ENCODE assay signal across 8 mouse cellular contexts in genomic region chr2:127070435-127070841, GRCm38 (mm10). TPM values are rescaled to one million over a fixed set of nuclear protein-coding genes. Genes with fewer than 3 reads are reported as not detected.
DNase-seq lines count a peak whose midpoint lies in the region; ATAC-seq and TF ChIP-seq lines count a peak whose summit lies in the region.

Blvra (plus strand) TSS chr2:127070665.

- ATAC-seq in G1E (ENCODE audit: extremely low read depth, insufficient number of reproducible peaks, low FRiP score, poor library complexity, severe bottlenecking): peak; percentile 99
- ATAC-seq in forebrain, embryonic 16.5 days: peak; percentile 100
- peak; percentile 99 for ATAC-seq in lung, embryonic 14.5 days (ENCODE audit: insufficient read depth)

- peaks cover 32% of the 10 kb centered on the region for H3K36me3 ChIP-seq in G1E (replicated peaks)
- peaks cover 9% of the 10 kb centered on the region; the same call in 1 of the 2 replicates for H3K36me3 ChIP-seq in forebrain, embryonic 16.5 days (ENCODE audit: control insufficient read depth, insufficient read depth)
- 0 out of 2 replicates have a peak, but pooled peaks cover 11% of the 10 kb centered on the region for H3K36me3 ChIP-seq in lung, embryonic 14.5 days (ENCODE audit: insufficient read depth)
- peaks cover 11% of the 10 kb centered on the region for H3K36me3 ChIP-seq in thymus, adult 2 months (ENCODE audit: control insufficient read depth, insufficient read depth, low read length)

- no peaks in the 10 kb centered on the region for H3K27me3 ChIP-seq in G1E (ENCODE audit: insufficient read depth, low read length)
- no peaks in the 10 kb centered on the region for H3K27me3 ChIP-seq in forebrain, embryonic 16.5 days (replicated peaks; ENCODE audit: control insufficient read depth, insufficient read depth, low read length)
- no peaks in the 10 kb centered on the region for H3K27me3 ChIP-seq in lung, embryonic 14.5 days (ENCODE audit: insufficient read depth, low read length)
- no peaks in the 10 kb centered on the region for H3K27me3 ChIP-seq in thymus, adult 2 months (ENCODE audit: control insufficient read depth, insufficient read depth, low read length)

- WGBS in forebrain, embryonic 16.5 days: under 1% methylated on average over 29 of the region's 32 CpGs
- under 1% methylated on average over 32 of the region's 32 CpGs for WGBS in lung, embryonic 14.5 days
- WGBS in olfactory bulb, adult 2 months: under 1% methylated on average over 32 of the region's 32 CpGs
- WGBS in thymus, adult 2 months: under 1% methylated on average over 32 of the region's 32 CpGs

- TF ChIP-seq CTCF in G1E (IDR thresholded peaks at IDR 0.05; ENCODE audit: low read depth, low read length): no peak
- TF ChIP-seq CTCF in layer of hippocampus, adult 2 months (conservative IDR thresholded peaks at IDR 0.05): peak; percentile 19; the same call in 1 of the 2 replicates
- TF ChIP-seq CTCF in lung, embryonic 14.5 days (IDR thresholded peaks at IDR 0.05; ENCODE audit: low read depth): peak; percentile 6; the same call in 1 of the 2 replicates
- TF ChIP-seq CTCF in olfactory bulb, adult 2 months (IDR thresholded peaks at IDR 0.05; ENCODE audit: insufficient read depth, low read depth, low read length): no peak
- peak; percentile 68; the same call in 1 of the 2 replicates for TF ChIP-seq CTCF in thymus, adult 2 months (IDR thresholded peaks at IDR 0.05; ENCODE audit: borderline replicate concordance, control insufficient read depth, extremely low read depth, insufficient read depth, low read length, poor library complexity)

- peak; percentile 91 for DNase-seq in G1E (ENCODE audit: low spot score)
- peak; percentile 89 to 95 for DNase-seq in cerebellum, adult 18-20 months
- peak; percentile 85 to 86 for DNase-seq in heart, postnatal 36 days
- peak; percentile 80 to 89 for DNase-seq in layer of hippocampus, adult 2 months (ENCODE audit: low spot score in 2 of 2)
- peak; percentile 96 for DNase-seq in lung, embryonic 14.5 days
- peak; percentile 89 for DNase-seq in thymus, adult 2 months

- TF ChIP-seq POLR2A in olfactory bulb, adult 2 months (IDR thresholded peaks at IDR 0.05; ENCODE audit: insufficient read depth, low read depth, low read length): peak; percentile 29; the same call in 1 of the 2 replicates
- peak; percentile 85 for TF ChIP-seq POLR2A in thymus, adult 2 months (IDR thresholded peaks at IDR 0.05; ENCODE audit: control insufficient read depth, extremely low read depth, insufficient read depth, low read length, poor library complexity)

- peak within 1 kb of the TSS; percentile 84 for H3K4me2 ChIP-seq in forebrain, embryonic 16.5 days (ENCODE audit: low read length)
- peak within 1 kb of the TSS; percentile 70 for H3K4me2 ChIP-seq in lung, embryonic 14.5 days

- peaks cover 19% of the 10 kb centered on the region for H3K4me1 ChIP-seq in G1E (ENCODE audit: insufficient read depth, low read depth, low read length)
- peaks cover 13% of the 10 kb centered on the region for H3K4me1 ChIP-seq in forebrain, embryonic 16.5 days (replicated peaks; ENCODE audit: control insufficient read depth, insufficient read depth, low read length)
- H3K4me1 ChIP-seq in lung, embryonic 14.5 days (ENCODE audit: insufficient read depth): no peaks in the 10 kb centered on the region; the same call in 1 of the 2 replicates
- H3K4me1 ChIP-seq in olfactory bulb, adult 2 months (ENCODE audit: control insufficient read depth, insufficient read depth, low read length): peaks cover 4% of the 10 kb centered on the region
- peaks cover 6% of the 10 kb centered on the region for H3K4me1 ChIP-seq in thymus, adult 2 months (replicated peaks; ENCODE audit: control insufficient read depth, insufficient read depth, low read length)

- intact Hi-C loops in heart, postnatal 36 days (cut with DNase I): loop anchor here (5.0 kb wide), 1 partner anchor 62 kb away; the partner anchor contains the start of gene Ncaph

- H3K4me3 ChIP-seq in G1E (ENCODE audit: low read depth, low read length): peak within 1 kb of the TSS; percentile 76
- peak within 1 kb of the TSS; percentile 78 for H3K4me3 ChIP-seq in forebrain, embryonic 16.5 days (replicated peaks; ENCODE audit: low read length)
- peak within 1 kb of the TSS; percentile 84 for H3K4me3 ChIP-seq in layer of hippocampus, adult 2 months
- peak within 1 kb of the TSS; percentile 63 for H3K4me3 ChIP-seq in lung, embryonic 14.5 days (ENCODE audit: low read depth, low read length)
- H3K4me3 ChIP-seq in olfactory bulb, adult 2 months (ENCODE audit: insufficient read depth, low read depth, low read length): peak within 1 kb of the TSS; percentile 99
- peak within 1 kb of the TSS; percentile 55 for H3K4me3 ChIP-seq in thymus, adult 2 months (ENCODE audit: control insufficient read depth, insufficient read depth, low read length)

- H3K27ac ChIP-seq in forebrain, embryonic 16.5 days (ENCODE audit: low read length): 0 out of 2 replicates have a peak within 1 kb of the TSS, but pooled peaks have one; percentile 17
- peak within 1 kb of the TSS; percentile 80 for H3K27ac ChIP-seq in layer of hippocampus, adult 2 months
- peak within 1 kb of the TSS; percentile 76 for H3K27ac ChIP-seq in lung, embryonic 14.5 days (ENCODE audit: low read depth)
- H3K27ac ChIP-seq in olfactory bulb, adult 2 months (ENCODE audit: insufficient read depth, low read depth, low read length): no peak within 1 kb of the TSS
- H3K27ac ChIP-seq in thymus, adult 2 months (ENCODE audit: control insufficient read depth, insufficient read depth, low read length): peak within 1 kb of the TSS; percentile 10; the same call in 1 of the 2 replicates

- H3K9me3 ChIP-seq in G1E (replicated peaks): no peaks in the 10 kb centered on the region
- no peaks in the 10 kb centered on the region for H3K9me3 ChIP-seq in forebrain, embryonic 16.5 days (ENCODE audit: control insufficient read depth, low read length)
- H3K9me3 ChIP-seq in lung, embryonic 14.5 days (ENCODE audit: low read depth, low read length): no peaks in the 10 kb centered on the region

- H3K9ac ChIP-seq in forebrain, embryonic 16.5 days (replicated peaks; ENCODE audit: low read depth, low read length): peak within 1 kb of the TSS; percentile 77
- H3K9ac ChIP-seq in lung, embryonic 14.5 days: peak within 1 kb of the TSS; percentile 74

RNA-seq across cellular contexts. Expression of gene Blvra, which starts in this region (rescaled TPM):
- total RNA-seq in G1E (2014; fragmentation: Nextera tagmentation) (17.3 and 18.3 TPM in 2 replicates), G1E (2017) (30.6 and 35.4 TPM in 2 replicates)
- 2.0 and 3.1 TPM in 2 replicates for polyA plus RNA-seq in G1E (2012)
- 30.6 and 31.0 TPM in 2 replicates for polyA plus RNA-seq in forebrain, embryonic 16.5 days (2015; fragmentation: Nextera tagmentation; extraction: Ambion mirVana)
- total RNA-seq in heart, postnatal 36 days (2021): 10 to 100 TPM; 19.0 to 19.9 TPM
- total RNA-seq in layer of hippocampus, adult 2 months (2021): 10 to 100 TPM; 17.3 to 20.2 TPM
- 51.3 and 54.2 TPM in 2 replicates for polyA plus RNA-seq in lung, embryonic 14.5 days (2014; fragmentation: Nextera tagmentation; extraction: Ambion mirVana)
- not detected in 2 replicates for polyA plus RNA-seq in olfactory bulb, adult 2 months (2012; ENCODE audit: insufficient read depth, insufficient read length, low replicate concordance, missing spikeins)
- polyA plus RNA-seq in thymus, adult 2 months (2012; rRNA removed): 9.1 and 12.1 TPM in 2 replicates

Comparison
In these comparisons a context has a peak if more than half of its experiments do, and no peak if none do; other contexts are left out.
1. CTCF ChIP-seq: peak in layer of hippocampus, adult 2 months (single experiment), lung, embryonic 14.5 days (single experiment) and thymus, adult 2 months (single experiment); none in G1E (single experiment) and olfactory bulb, adult 2 months (single experiment).
2. Peak in every context shown above with its lines, with median percentiles within 50 percentile points of each other: ATAC-seq, DNase-seq and H3K4me3 ChIP-seq.